Mouse (Mus musculus) kidney, adult 2 months (tissue): Measurements from ENCODE around the gene Gpd1l. TPM values are rescaled to one million over a fixed set of nuclear protein-coding genes. Genes with fewer than 3 reads are reported as not detected.

ENCODE experiments used
- DNase-seq: peaks from one replicate; pipeline ENCODE4 v3.0.0; 2021
- H3K27ac ChIP-seq: fragments of 200-500 bp; 2 replicates; pipeline ENCODE4 v1.5.1; 2012; ENCODE audit warnings: low read depth, low read length, control low read depth, inconsistent platforms; ENCODE audit not compliant: insufficient read depth
- H3K27me3 ChIP-seq: fragments of 200-500 bp; replicated peaks from 2 replicates; pipeline ENCODE4 v1.6.1; 2012; ENCODE audit warnings: mild to moderate bottlenecking, moderate library complexity, low read length, inconsistent platforms; ENCODE audit not compliant: control insufficient read depth, insufficient read depth
- H3K36me3 ChIP-seq: fragments of 200-500 bp; 2 replicates; pipeline ENCODE4 v1.6.1; 2012; ENCODE audit warnings: mild to moderate bottlenecking, moderate library complexity, low read length, inconsistent platforms; ENCODE audit not compliant: control insufficient read depth, insufficient read depth
- H3K4me1 ChIP-seq: fragments of 200-500 bp; 2 replicates; pipeline ENCODE4 v1.6.1; 2011; ENCODE audit warnings: low read length; ENCODE audit not compliant: control insufficient read depth, insufficient read depth
- H3K4me3 ChIP-seq: fragments of 200-500 bp; 2 replicates; pipeline ENCODE4 v1.5.1; 2011; ENCODE audit warnings: mild to moderate bottlenecking, low read depth, low read length, control low read depth; ENCODE audit not compliant: insufficient read depth
- CTCF ChIP-seq: fragments of 200-500 bp; conservative IDR thresholded peaks from 2 replicates; pipeline ENCODE4 v1.5.1; 2011; ENCODE audit warnings: low read depth, mild to moderate bottlenecking, control low read depth, low read length, moderate library complexity, mixed read lengths; ENCODE audit not compliant: insufficient read depth, insufficient read length
- POLR2A ChIP-seq: fragments of 200-500 bp; IDR thresholded peaks from one replicate; pipeline ENCODE4 v1.6.1; 2011; ENCODE audit warnings: low read depth, low read length, control low read depth
- WGBS: fragments of 180-500 bp; shearing (Covaris S2); methylation state at CpG from one replicate; pipeline ENCODE4 v1.1.7; 2018; 5-methylcytosine and 5-hydroxymethylcytosine counted together
- polyA plus RNA-seq: library from polyadenylated mRNA; depleted of rRNA; stranded (reverse); fragments of >200 nt; gene quantifications from 2 replicates; pipeline ENCODE4 v1.2.3, GENCODE M21; 2012

The Gpd1l gene
- polyA plus RNA-seq, 1 experiment = 31.3 TPM

GRCm38 (mm10) chr9:114964093-114964492 lies 30.3 kb upstream of the Gpd1l start:
- 34% methylated on average over 3 of the region's 3 CpGs for WGBS
- no peak for TF ChIP-seq POLR2A
- TF ChIP-seq CTCF = no peak
- no peak for DNase-seq
- no peaks in the 10 kb centered on the region for H3K4me1 ChIP-seq
- no peak overlapping the region for H3K27ac ChIP-seq
- H3K36me3 ChIP-seq = no peaks in the 10 kb centered on the region
- H3K27me3 ChIP-seq = no peaks in the 10 kb centered on the region
- no peak overlapping the region for H3K4me3 ChIP-seq

GRCm38 (mm10) chr9:114960844-114961243 lies 27.1 kb upstream of the Gpd1l start:
- WGBS = 80% methylated on average over 6 of the region's 6 CpGs
- DNase-seq = no peak
- no peak overlapping the region for H3K4me3 ChIP-seq
- H3K27me3 ChIP-seq = no peaks in the 10 kb centered on the region
- TF ChIP-seq CTCF = no peak
- no peaks in the 10 kb centered on the region for H3K4me1 ChIP-seq
- no peaks in the 10 kb centered on the region for H3K36me3 ChIP-seq
- no peak overlapping the region for H3K27ac ChIP-seq

GRCm38 (mm10) chr9:114960043-114960789 lies 26.4 kb upstream of the Gpd1l start:
- H3K36me3 ChIP-seq = no peaks in the 10 kb centered on the region
- no peaks in the 10 kb centered on the region for H3K4me1 ChIP-seq
- DNase-seq = peak; percentile 52
- H3K27me3 ChIP-seq = no peaks in the 10 kb centered on the region
- 51% methylated on average over 4 of the region's 4 CpGs for WGBS
- H3K27ac ChIP-seq = no peak overlapping the region
- no peak overlapping the region for H3K4me3 ChIP-seq
- TF ChIP-seq POLR2A = no peak
- TF ChIP-seq CTCF = no peak

GRCm38 (mm10) chr9:114956945-114957344 lies 23.2 kb upstream of the Gpd1l start:
- Histone ChIP-seq H3K4me3 (no peak overlapping the region), H3K27me3 (no peaks in the 10 kb centered on the region), H3K36me3 (no peaks in the 10 kb centered on the region), H3K4me1 (no peaks in the 10 kb centered on the region), H3K27ac (no peak overlapping the region)
- TF ChIP-seq CTCF = peak; percentile 59
- no peak for TF ChIP-seq POLR2A
- DNase-seq = peak; percentile 66
- WGBS = 36% methylated on average over 5 of the region's 5 CpGs

GRCm38 (mm10) chr9:114955340-114955739 lies 21.6 kb upstream of the Gpd1l start:
- Histone ChIP-seq H3K27me3 (no peaks in the 10 kb centered on the region), H3K4me3 (no peak overlapping the region), H3K27ac (no peak overlapping the region), H3K36me3 (no peaks in the 10 kb centered on the region), H3K4me1 (no peaks in the 10 kb centered on the region)
- 88% methylated on average over 11 of the region's 11 CpGs for WGBS
- no peak for DNase-seq
- TF ChIP-seq POLR2A (no peak), CTCF (no peak)

- Histone ChIP-seq H3K36me3 (no peaks in the 10 kb centered on the region), H3K27ac (no peak overlapping the region), H3K4me1 (no peaks in the 10 kb centered on the region), H3K4me3 (no peak overlapping the region), H3K27me3 (no peaks in the 10 kb centered on the region)
- DNase-seq = no peak
- TF ChIP-seq CTCF (peak; percentile 35), POLR2A (no peak)
- 63% methylated on average over 1 of the region's 1 CpGs for WGBS
Observed at GRCm38 (mm10) chr9:114952866-114953265, 19.1 kb upstream of the Gpd1l start.

- no peaks in the 10 kb centered on the region for H3K36me3 ChIP-seq
- DNase-seq = peak; percentile 30
- TF ChIP-seq CTCF = no peak
- no peak for TF ChIP-seq POLR2A
- no peaks in the 10 kb centered on the region for H3K27me3 ChIP-seq
- whole genome bisulfite sequencing = 44% methylated on average over 5 of the region's 5 CpGs
- H3K4me3 ChIP-seq = no peak overlapping the region
- H3K4me1 ChIP-seq = no peaks in the 10 kb centered on the region
- H3K27ac ChIP-seq = no peak overlapping the region
Observed at GRCm38 (mm10) chr9:114948395-114948794, 14.6 kb upstream of the Gpd1l start.
